Mouse (Mus musculus): ENCODE measurements around the gene Suco. TPM values are rescaled to one million over a fixed set of nuclear protein-coding genes. Genes with fewer than 3 reads are reported as not detected.

The Suco gene
- polyA plus RNA-seq, 1 experiment from 2014 or later: 32.3 TPM

DNA sequence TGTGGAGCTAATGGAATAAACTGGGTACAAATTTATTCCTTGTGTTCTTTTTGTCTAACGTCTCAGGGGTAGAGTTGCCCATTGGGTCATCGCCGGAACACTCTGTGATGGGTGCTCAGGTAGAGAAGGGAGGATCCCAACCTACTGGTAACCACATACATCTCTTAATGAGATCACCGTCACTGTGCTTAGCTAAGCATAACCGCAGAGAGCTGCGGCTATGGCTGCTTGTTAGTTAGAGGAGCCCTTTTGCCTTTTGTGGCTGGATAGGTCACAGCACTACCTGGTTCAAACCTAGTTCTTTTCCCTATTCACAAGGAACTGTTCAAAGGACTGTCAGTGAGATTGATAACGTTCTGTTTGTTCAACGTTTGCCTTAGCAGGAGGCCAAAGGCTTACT is 32.6 kb upstream of the Suco start:
- H3K9me3 ChIP-seq: no peaks in the 10 kb centered on the region
- H3K27ac ChIP-seq: no peak overlapping the region
- no peak overlapping the region for H3K9ac ChIP-seq
- no peak for ATAC-seq (ENCODE audit: low FRiP score)
- no peaks in the 10 kb centered on the region for H3K4me1 ChIP-seq
- no peaks in the 10 kb centered on the region for H3K27me3 ChIP-seq
- no peaks in the 10 kb centered on the region for H3K36me3 ChIP-seq (replicated peaks)
- H3K4me3 ChIP-seq (replicated peaks): no peak overlapping the region
- no peak overlapping the region for H3K4me2 ChIP-seq
- 86% methylated on average over 8 of the region's 8 CpGs for WGBS

DNA sequence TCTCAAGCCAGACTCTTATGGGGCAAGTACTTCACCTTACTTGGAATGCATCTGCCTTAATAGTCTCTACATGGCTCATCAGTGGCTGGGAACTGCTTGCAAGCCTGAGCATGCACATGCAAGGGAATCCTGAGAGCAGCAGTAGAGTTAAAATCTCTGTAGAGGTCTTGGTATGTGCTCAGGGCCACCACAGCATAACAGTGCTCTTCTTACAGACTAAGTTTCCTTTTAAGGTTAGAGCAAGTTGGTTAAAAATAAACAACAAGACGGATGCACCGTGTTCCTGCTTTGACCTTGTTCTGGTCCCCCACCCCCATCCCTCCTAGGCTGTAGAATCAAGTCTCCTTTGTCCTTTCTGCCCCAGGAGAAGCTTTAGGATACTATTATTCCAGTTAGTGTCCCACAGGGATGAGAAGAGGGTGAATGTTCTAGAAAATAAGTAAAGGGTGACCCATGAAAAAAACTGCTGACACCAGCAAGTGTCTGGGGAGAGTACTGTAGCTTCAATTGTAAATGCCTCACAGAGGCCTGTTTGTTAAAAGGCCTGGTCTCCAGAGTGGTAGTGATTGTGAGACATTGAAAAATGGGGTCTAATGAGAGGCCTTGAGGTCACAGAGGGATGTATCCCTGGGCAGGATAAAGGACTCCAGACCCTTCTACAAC is 31.4 kb upstream of the Suco start:
- Histone ChIP-seq H3K4me3 (replicated peaks) (no peak overlapping the region), H3K9me3 (no peaks in the 10 kb centered on the region), H3K27ac (no peak overlapping the region), H3K4me2 (no peak overlapping the region), H3K27me3 (no peaks in the 10 kb centered on the region), H3K9ac (no peak overlapping the region), H3K4me1 (no peaks in the 10 kb centered on the region), H3K36me3 (replicated peaks) (no peaks in the 10 kb centered on the region)
- WGBS: 85% methylated on average over 2 of the region's 2 CpGs
- ATAC-seq (ENCODE audit: low FRiP score): no peak

DNA sequence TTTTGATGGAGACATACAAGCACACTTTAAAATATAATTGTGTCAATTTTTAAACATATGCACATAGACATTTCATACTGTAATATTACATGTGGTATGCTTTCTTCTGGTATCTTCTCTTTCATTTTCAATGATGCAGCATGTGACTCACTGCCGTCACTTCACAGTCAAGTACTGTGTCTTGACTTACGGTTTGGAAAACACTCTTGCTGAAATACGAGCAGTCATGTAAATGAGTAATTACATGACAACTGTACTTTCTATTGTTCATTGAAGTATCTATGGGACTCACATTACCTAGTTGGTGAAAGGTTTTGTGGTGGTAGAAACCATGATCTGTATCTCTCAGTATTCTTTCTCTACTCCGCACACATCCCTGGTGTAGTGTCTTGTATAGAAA is 30.6 kb upstream of the Suco start:
- Histone ChIP-seq H3K36me3 (replicated peaks) (no peaks in the 10 kb centered on the region), H3K4me3 (replicated peaks) (no peak overlapping the region), H3K9ac (no peak overlapping the region), H3K9me3 (no peaks in the 10 kb centered on the region), H3K27me3 (no peaks in the 10 kb centered on the region), H3K4me1 (no peaks in the 10 kb centered on the region), H3K27ac (no peak overlapping the region), H3K4me2 (no peak overlapping the region)
- ATAC-seq (ENCODE audit: low FRiP score): no peak
- WGBS: 92% methylated on average over 4 of the region's 4 CpGs

DNA sequence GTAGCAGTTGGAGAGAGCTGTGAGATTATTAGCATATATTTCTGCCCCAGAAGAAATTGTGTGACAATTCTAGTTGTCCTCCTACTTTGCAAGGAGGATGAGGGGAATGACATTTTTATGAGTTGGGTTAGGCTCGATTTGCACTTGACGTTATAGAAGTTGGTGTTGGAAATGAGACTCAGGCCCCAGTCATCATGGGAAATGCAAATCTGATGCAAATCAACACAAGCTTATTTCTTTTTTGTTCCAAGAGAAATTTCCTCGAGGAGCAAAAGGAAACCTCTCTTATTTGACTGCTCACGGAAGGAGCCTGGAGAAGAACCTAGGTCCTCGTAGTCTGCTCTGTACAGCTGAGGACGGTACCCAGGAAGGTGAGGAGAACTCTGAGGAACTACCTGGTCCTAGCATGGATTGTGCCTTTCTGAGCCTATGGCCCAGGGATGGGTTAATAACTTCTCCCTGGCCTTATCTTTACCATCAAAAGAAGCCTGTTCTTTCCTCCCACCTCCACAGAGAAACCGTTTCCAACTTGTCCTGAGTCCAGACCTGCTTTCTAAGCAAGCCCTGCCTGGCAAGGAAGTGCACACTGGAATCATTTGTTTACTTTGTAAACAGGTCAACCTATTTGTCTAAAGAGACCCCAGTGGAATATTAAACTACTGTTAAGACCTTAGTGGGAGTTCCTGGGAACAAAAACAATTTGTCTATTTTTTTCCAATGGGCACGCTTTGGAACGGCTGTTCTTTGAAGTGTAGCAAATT is 26.4 kb upstream of the Suco start:
- Histone ChIP-seq H3K9ac (no peak overlapping the region), H3K9me3 (no peaks in the 10 kb centered on the region), H3K36me3 (replicated peaks) (no peaks in the 10 kb centered on the region), H3K4me1 (no peaks in the 10 kb centered on the region), H3K27me3 (no peaks in the 10 kb centered on the region), H3K4me2 (no peak overlapping the region), H3K27ac (no peak overlapping the region), H3K4me3 (replicated peaks) (no peak overlapping the region)
- ATAC-seq (ENCODE audit: low FRiP score): no peak
- 82% methylated on average over 9 of the region's 9 CpGs for WGBS

DNA sequence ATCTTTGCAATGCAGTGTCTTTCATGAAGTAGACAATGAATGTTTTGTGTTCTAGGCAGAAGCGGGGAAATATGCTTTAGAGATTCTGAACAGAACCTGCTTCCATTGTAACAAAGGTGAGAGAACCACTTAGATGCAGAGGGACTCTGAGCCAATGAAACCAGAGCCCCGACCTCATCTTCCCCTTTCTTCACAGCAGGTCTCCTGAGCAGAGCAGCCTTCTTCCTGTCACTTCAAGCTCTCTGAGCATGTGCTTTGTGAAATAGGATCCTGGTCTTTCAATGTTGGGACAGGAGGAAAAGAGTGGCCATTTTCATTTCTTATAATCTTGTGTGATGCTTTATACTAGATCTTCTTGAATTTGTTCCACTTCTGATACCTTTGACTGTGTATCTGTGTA is 23.6 kb upstream of the Suco start:
- WGBS: 56% methylated on average over 2 of the region's 2 CpGs
- H3K36me3 ChIP-seq (replicated peaks): no peaks in the 10 kb centered on the region
- ATAC-seq (ENCODE audit: low FRiP score): no peak
- H3K4me3 ChIP-seq (replicated peaks): no peak overlapping the region
- H3K9me3 ChIP-seq: no peaks in the 10 kb centered on the region
- H3K4me1 ChIP-seq: no peaks in the 10 kb centered on the region
- H3K27ac ChIP-seq: no peak overlapping the region
- H3K9ac ChIP-seq: no peak overlapping the region
- H3K27me3 ChIP-seq: no peaks in the 10 kb centered on the region
- H3K4me2 ChIP-seq: no peak overlapping the region

DNA sequence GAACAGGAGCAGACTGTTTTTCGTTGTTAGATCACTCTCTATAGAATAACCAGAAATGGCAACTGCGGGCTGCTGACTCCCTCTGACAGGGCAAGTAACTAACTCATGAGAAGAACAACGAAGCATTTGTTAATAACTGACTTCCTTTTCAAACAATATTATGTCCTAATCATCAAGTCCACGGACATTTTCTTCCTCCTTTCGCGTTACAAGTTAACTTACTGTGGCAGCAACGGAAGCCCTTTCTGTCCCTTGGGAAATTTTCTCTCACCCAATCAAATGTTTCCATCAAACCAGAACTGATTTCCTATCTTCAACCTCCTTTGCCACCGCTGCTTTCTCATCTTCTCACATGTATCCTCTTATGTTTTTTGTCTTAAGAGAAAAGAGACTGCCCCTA is 20.8 kb upstream of the Suco start:
- no peaks in the 10 kb centered on the region for H3K27me3 ChIP-seq
- H3K4me2 ChIP-seq: no peak overlapping the region
- no peak overlapping the region for H3K27ac ChIP-seq
- no peak for ATAC-seq (ENCODE audit: low FRiP score)
- H3K9ac ChIP-seq: no peak overlapping the region
- H3K4me3 ChIP-seq (replicated peaks): no peak overlapping the region
- no peaks in the 10 kb centered on the region for H3K36me3 ChIP-seq (replicated peaks)
- 88% methylated on average over 8 of the region's 8 CpGs for WGBS
- H3K4me1 ChIP-seq: no peaks in the 10 kb centered on the region
- H3K9me3 ChIP-seq: no peaks in the 10 kb centered on the region

DNA sequence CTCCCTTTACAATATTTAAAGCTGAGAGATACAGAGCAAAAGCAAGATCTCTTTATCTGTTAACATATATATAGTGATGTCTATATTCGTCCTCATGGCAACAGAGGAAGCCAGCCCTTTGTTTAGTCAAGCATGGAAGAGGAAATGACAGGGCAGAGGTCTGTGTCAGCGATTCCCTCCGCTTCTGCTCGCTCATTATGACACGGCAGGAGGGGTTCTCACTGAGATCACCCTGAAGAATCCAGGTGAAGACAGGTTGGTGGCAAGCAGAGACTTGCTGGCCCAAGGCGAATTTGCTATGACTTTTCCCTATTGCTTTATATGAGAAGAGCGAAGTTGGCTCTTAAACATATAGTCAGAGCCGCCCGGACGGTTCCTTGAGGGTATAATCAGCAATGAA is 19.6 kb upstream of the Suco start:
- Histone ChIP-seq H3K27ac (no peak overlapping the region), H3K9me3 (no peaks in the 10 kb centered on the region), H3K4me3 (replicated peaks) (no peak overlapping the region), H3K4me2 (no peak overlapping the region), H3K36me3 (replicated peaks) (no peaks in the 10 kb centered on the region), H3K9ac (no peak overlapping the region), H3K4me1 (no peaks in the 10 kb centered on the region), H3K27me3 (no peaks in the 10 kb centered on the region)
- ATAC-seq (ENCODE audit: low FRiP score): no peak
- 81% methylated on average over 10 of the region's 10 CpGs for WGBS

DNA sequence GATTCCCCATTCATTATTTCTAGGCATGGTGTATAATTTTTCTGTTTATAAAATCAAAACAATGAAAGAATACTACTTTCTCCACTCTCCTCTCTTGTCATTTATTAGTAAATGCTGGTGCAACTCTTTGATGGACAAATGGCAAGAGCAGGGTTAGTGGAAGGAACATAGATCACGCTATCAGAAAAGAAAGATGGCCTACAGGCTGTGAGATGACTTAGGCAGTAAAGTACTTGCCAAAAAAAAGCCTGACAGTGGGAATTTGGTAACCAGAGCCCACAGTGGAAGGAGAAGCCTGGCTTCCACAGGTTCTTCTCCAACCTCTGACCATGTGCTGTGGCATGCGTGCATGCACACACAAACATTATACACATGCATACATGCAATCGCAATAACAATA is 18.5 kb upstream of the Suco start:
- H3K4me2 ChIP-seq: no peak overlapping the region
- no peaks in the 10 kb centered on the region for H3K36me3 ChIP-seq (replicated peaks)
- WGBS: 95% methylated on average over 3 of the region's 3 CpGs
- H3K4me1 ChIP-seq: no peaks in the 10 kb centered on the region
- H3K4me3 ChIP-seq (replicated peaks): no peak overlapping the region
- no peaks in the 10 kb centered on the region for H3K27me3 ChIP-seq
- H3K9me3 ChIP-seq: no peaks in the 10 kb centered on the region
- H3K27ac ChIP-seq: no peak overlapping the region
- no peak for ATAC-seq (ENCODE audit: low FRiP score)
- no peak overlapping the region for H3K9ac ChIP-seq

DNA sequence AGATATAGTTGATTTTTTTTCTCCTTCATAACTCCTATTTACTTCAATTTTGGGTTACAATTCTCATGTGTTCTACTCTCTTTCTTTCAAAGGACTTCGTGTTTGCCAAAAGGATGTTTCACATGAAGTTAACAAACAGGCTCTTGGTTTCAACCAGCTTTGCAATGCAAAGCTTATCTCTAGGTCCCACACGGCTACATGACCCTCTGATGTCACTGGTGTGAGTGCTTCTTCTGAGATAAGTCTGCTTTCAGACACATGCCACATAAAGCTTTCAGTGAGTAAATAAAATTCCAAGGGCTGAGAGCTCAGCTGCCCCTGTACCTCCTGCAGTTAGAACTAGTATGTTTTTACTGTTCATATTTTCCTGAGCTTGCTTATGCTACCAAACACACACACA is 18.1 kb upstream of the Suco start:
- Histone ChIP-seq H3K27ac (no peak overlapping the region), H3K9me3 (no peaks in the 10 kb centered on the region), H3K9ac (no peak overlapping the region), H3K4me1 (no peaks in the 10 kb centered on the region), H3K4me2 (no peak overlapping the region), H3K4me3 (replicated peaks) (no peak overlapping the region), H3K27me3 (no peaks in the 10 kb centered on the region), H3K36me3 (replicated peaks) (no peaks in the 10 kb centered on the region)
- ATAC-seq (ENCODE audit: low FRiP score): no peak
- WGBS: 77% methylated on average over 2 of the region's 2 CpGs

DNA sequence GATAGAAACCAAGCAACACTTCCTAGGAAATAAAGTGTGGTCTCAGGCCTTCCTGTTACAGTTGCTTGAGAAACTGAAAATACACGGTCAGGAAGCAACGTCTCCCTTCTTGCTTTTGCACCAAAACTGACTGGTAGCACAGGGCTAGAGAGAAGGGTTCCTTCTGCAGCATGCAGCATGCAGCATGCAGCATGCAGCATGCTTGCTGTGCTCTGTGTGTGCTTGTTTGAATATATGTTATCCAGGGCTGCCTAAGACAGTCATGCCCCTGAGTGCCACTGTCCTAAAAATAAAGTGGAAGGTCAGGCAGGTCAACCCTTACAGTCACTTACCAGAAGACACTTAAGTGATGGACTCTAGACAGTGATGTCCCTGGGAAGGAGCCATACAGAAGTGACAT is 17.6 kb upstream of the Suco start:
- Histone ChIP-seq H3K27ac (no peak overlapping the region), H3K9ac (no peak overlapping the region), H3K4me1 (no peaks in the 10 kb centered on the region), H3K36me3 (replicated peaks) (no peaks in the 10 kb centered on the region), H3K4me3 (replicated peaks) (no peak overlapping the region), H3K9me3 (no peaks in the 10 kb centered on the region), H3K27me3 (no peaks in the 10 kb centered on the region), H3K4me2 (no peak overlapping the region)
- 87% methylated on average over 2 of the region's 2 CpGs for WGBS
- no peak for ATAC-seq (ENCODE audit: low FRiP score)

DNA sequence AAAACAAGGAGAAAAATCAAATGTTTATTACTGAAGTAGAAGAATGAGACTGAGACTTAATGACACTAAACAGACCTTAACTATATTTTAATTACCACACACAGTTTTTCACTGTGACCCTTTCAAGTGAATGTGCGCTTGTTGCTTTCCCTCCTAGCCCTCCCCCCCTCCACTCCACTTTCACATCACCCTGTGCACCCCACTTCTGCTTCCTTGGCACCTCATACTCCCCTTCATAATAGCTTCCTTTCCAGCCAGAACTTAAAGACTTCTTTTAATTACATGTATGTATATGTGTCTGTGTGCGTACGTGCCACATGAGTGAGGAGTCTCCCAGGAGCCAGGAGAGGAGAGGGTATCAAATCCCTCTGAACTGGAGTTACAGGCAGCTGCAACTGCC is 12.3 kb upstream of the Suco start:
- WGBS: 94% methylated on average over 3 of the region's 3 CpGs
- no peak for ATAC-seq (ENCODE audit: low FRiP score)
- no peak overlapping the region for H3K9ac ChIP-seq
- H3K9me3 ChIP-seq: no peaks in the 10 kb centered on the region
- H3K4me3 ChIP-seq (replicated peaks): no peak overlapping the region
- H3K36me3 ChIP-seq (replicated peaks): no peaks in the 10 kb centered on the region
- H3K27ac ChIP-seq: no peak overlapping the region
- H3K27me3 ChIP-seq: no peaks in the 10 kb centered on the region
- H3K4me1 ChIP-seq: no peaks in the 10 kb centered on the region
- no peak overlapping the region for H3K4me2 ChIP-seq

DNA sequence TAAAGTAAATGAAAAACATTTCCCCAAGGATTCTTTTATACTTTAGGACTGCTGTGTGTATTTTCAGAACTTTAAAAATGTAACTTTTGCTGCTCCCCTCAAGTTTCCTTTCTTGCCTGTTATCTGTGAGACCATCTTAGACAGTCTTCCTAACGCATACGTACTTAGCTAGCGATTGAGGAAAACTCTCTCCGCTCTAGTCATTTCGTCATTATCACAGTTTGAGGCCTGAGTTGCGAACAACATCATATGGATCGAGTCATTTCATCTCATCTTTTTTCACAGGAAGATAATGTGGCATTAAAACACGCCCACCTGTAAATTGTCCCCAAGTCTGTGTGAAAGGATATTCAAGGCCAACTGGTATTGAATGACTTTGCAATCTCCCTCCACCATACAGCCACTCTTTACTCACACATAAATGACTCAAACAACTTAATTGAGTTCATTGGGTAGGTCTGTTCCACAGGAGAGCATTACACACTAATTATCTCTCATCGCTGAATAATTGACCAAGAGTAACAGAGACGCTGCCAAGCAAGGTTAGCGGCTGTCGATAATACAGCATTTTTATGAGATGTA is 11.3 kb upstream of the Suco start:
- Histone ChIP-seq H3K9ac (no peak overlapping the region), H3K27me3 (no peaks in the 10 kb centered on the region), H3K27ac (no peak overlapping the region), H3K9me3 (no peaks in the 10 kb centered on the region), H3K4me2 (no peak overlapping the region), H3K36me3 (replicated peaks) (no peaks in the 10 kb centered on the region), H3K4me1 (no peaks in the 10 kb centered on the region), H3K4me3 (replicated peaks) (no peak overlapping the region)
- no peak for ATAC-seq (ENCODE audit: low FRiP score)
- 90% methylated on average over 12 of the region's 12 CpGs for WGBS

DNA sequence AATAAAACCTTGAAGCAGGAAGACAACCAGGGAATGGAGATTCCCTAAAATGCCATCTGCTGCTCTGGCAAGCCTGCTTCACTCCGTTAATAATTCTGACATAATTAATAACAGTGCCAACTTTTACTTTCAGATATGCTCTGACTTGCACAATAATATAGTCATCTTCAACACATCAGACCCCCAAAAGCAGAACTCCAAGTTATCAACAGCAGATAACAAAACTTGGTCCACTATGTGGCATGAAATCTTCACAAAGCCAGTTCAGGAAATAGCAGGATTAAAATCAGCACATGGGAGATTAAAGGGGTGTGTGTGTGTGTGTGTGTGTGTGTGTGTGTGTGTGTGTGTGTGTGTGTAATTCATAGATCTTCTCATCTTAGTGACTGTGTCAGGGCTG is 9.3 kb upstream of the Suco start:
- ATAC-seq (ENCODE audit: low FRiP score): no peak
- H3K4me1 ChIP-seq: no peaks in the 10 kb centered on the region
- H3K27me3 ChIP-seq: no peaks in the 10 kb centered on the region
- H3K4me3 ChIP-seq (replicated peaks): no peak overlapping the region
- H3K36me3 ChIP-seq (replicated peaks): no peaks in the 10 kb centered on the region
- no peak overlapping the region for H3K9ac ChIP-seq
- H3K27ac ChIP-seq: no peak overlapping the region
- no peaks in the 10 kb centered on the region for H3K9me3 ChIP-seq
- H3K4me2 ChIP-seq: no peak overlapping the region
- whole genome bisulfite sequencing: 78% methylated on average over 1 of the region's 1 CpGs
